Mouse (Mus musculus): ENCODE measurements around the gene Scly. TPM values are rescaled to one million over a fixed set of nuclear protein-coding genes. Genes with fewer than 3 reads are reported as not detected.
A peak's percentile ranks its signal among the peaks of the same experiment; 100 is the strongest.

Gene Scly
- polyA plus RNA-seq, 1 experiment from 2014 or later = 11.5 TPM

DNA sequence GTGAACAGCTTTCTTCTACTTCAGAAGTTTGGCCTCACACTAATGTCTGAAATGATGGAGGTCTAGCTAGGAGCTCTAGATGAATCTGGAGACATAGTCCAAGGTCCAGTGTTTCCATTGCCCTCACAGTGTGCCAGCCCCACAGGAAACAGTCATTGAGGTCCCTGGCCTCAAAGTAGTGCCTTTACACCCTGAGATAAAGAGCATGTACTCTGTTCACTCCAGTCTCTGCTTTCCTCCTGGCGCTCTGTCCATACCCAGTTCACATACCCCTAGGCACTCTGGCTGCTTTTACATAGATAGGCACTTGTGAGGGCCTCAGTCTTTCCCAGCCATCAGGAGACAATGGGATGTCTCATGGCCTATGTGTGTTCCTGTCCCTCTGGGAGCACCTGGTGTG lies 8.8 kb upstream of the Scly start:
- no peaks in the 10 kb centered on the region for H3K27me3 ChIP-seq (ENCODE audit: control insufficient read depth, insufficient read depth, low read length)
- no peaks in the 10 kb centered on the region for H3K9me3 ChIP-seq (ENCODE audit: control insufficient read depth, low read length)
- peaks cover 12% of the 10 kb centered on the region; the same call in 1 of the 2 replicates for H3K36me3 ChIP-seq (ENCODE audit: control insufficient read depth, insufficient read depth, low read length)
- DNase-seq (ENCODE audit: low spot score) (no peak), ATAC-seq (ENCODE audit: insufficient number of reproducible peaks, low FRiP score, low TSS enrichment, low read depth) (no peak)
- no peak overlapping the region for H3K9ac ChIP-seq (ENCODE audit: low read length)
- no peak overlapping the region for H3K4me2 ChIP-seq (ENCODE audit: low read depth, severe bottlenecking)
- no peak overlapping the region for H3K27ac ChIP-seq (replicated peaks; ENCODE audit: low read depth, low read length)
- no peak overlapping the region for H3K4me3 ChIP-seq (ENCODE audit: low read depth, low read length)
- H3K4me1 ChIP-seq (ENCODE audit: control insufficient read depth, insufficient read depth, low read length) = no peaks in the 10 kb centered on the region
- WGBS = 100% methylated on average over 1 of the region's 1 CpGs

GRCm38 (mm10) chr1:91292101-91292825 lies 5.9 kb upstream of the Scly start:
- peaks cover 7% of the 10 kb centered on the region; the same call in 1 of the 2 replicates for H3K36me3 ChIP-seq (ENCODE audit: control insufficient read depth, insufficient read depth, low read length)
- no peak overlapping the region for H3K9ac ChIP-seq (ENCODE audit: low read length)
- no peak overlapping the region for H3K27ac ChIP-seq (replicated peaks; ENCODE audit: low read depth, low read length)
- no peaks in the 10 kb centered on the region for H3K9me3 ChIP-seq (ENCODE audit: control insufficient read depth, low read length)
- no peaks in the 10 kb centered on the region for H3K4me1 ChIP-seq (ENCODE audit: control insufficient read depth, insufficient read depth, low read length)
- no peaks in the 10 kb centered on the region for H3K27me3 ChIP-seq (ENCODE audit: control insufficient read depth, insufficient read depth, low read length)
- DNase-seq (ENCODE audit: low spot score) (no peak), ATAC-seq (ENCODE audit: insufficient number of reproducible peaks, low FRiP score, low TSS enrichment, low read depth) (no peak)
- no peak overlapping the region for H3K4me3 ChIP-seq (ENCODE audit: low read depth, low read length)
- H3K4me2 ChIP-seq (ENCODE audit: low read depth, severe bottlenecking) = no peak overlapping the region
- 91% methylated on average over 11 of the region's 11 CpGs for WGBS

DNA sequence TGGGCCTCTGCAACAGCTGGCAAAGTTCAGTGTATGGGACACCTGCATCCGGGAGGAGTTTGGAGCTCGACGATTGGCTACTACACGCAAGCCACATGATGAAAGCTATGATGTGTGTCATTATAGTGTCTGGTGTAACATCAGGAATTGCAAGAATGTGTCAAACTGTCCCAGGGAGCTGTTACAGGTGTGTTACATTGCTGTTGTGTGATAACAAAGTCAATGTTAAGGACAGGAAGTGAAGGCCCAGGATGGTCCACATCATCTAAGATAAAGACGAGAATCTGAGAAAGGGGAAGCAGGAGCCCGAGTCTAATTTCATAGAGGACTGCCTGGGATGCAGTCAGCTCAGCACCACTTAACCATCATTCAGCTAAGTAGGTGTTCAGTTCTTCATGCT lies 2.6 kb upstream of the Scly start:
- no peaks in the 10 kb centered on the region for H3K4me1 ChIP-seq (ENCODE audit: control insufficient read depth, insufficient read depth, low read length)
- H3K9ac ChIP-seq (ENCODE audit: low read length) = no peak overlapping the region
- 93% methylated on average over 6 of the region's 6 CpGs for WGBS
- no peaks in the 10 kb centered on the region for H3K9me3 ChIP-seq (ENCODE audit: control insufficient read depth, low read length)
- peaks cover 5% of the 10 kb centered on the region; the same call in 1 of the 2 replicates for H3K36me3 ChIP-seq (ENCODE audit: control insufficient read depth, insufficient read depth, low read length)
- H3K27ac ChIP-seq (replicated peaks; ENCODE audit: low read depth, low read length) = no peak overlapping the region
- DNase-seq (ENCODE audit: low spot score) = no peak
- ATAC-seq (ENCODE audit: insufficient number of reproducible peaks, low FRiP score, low TSS enrichment, low read depth) = no peak
- H3K4me2 ChIP-seq (ENCODE audit: low read depth, severe bottlenecking) = no peak overlapping the region
- no peaks in the 10 kb centered on the region for H3K27me3 ChIP-seq (ENCODE audit: control insufficient read depth, insufficient read depth, low read length)
- H3K4me3 ChIP-seq (ENCODE audit: low read depth, low read length) = no peak overlapping the region

- DNase-seq (ENCODE audit: low spot score) = no peak
- no peak for ATAC-seq (ENCODE audit: insufficient number of reproducible peaks, low FRiP score, low TSS enrichment, low read depth)
- Histone ChIP-seq H3K4me1 (ENCODE audit: control insufficient read depth, insufficient read depth, low read length) (no peaks in the 10 kb centered on the region), H3K27ac (replicated peaks; ENCODE audit: low read depth, low read length) (no peak overlapping the region), H3K36me3 (ENCODE audit: control insufficient read depth, insufficient read depth, low read length) (no peaks in the 10 kb centered on the region), H3K9me3 (ENCODE audit: control insufficient read depth, low read length) (no peaks in the 10 kb centered on the region), H3K27me3 (ENCODE audit: control insufficient read depth, insufficient read depth, low read length) (no peaks in the 10 kb centered on the region), H3K9ac (ENCODE audit: low read length) (no peak overlapping the region; the same call in 1 of the 2 replicates), H3K4me3 (ENCODE audit: low read depth, low read length) (peak overlapping the region; percentile 63), H3K4me2 (ENCODE audit: low read depth, severe bottlenecking) (peak overlapping the region; percentile 58)
- WGBS = 84% methylated on average over 13 of the region's 13 CpGs
Observed at GRCm38 (mm10) chr1:91299026-91299706, 1.0 kb downstream of the Scly start.

GRCm38 (mm10) chr1:91299707-91300426 lies 1.7 kb downstream of the Scly start:
- DNase-seq (ENCODE audit: low spot score) (no peak), ATAC-seq (ENCODE audit: insufficient number of reproducible peaks, low FRiP score, low TSS enrichment, low read depth) (no peak)
- Histone ChIP-seq H3K36me3 (ENCODE audit: control insufficient read depth, insufficient read depth, low read length) (no peaks in the 10 kb centered on the region), H3K27ac (replicated peaks; ENCODE audit: low read depth, low read length) (no peak overlapping the region), H3K4me2 (ENCODE audit: low read depth, severe bottlenecking) (no peak overlapping the region), H3K27me3 (ENCODE audit: control insufficient read depth, insufficient read depth, low read length) (no peaks in the 10 kb centered on the region), H3K4me3 (ENCODE audit: low read depth, low read length) (no peak overlapping the region), H3K9me3 (ENCODE audit: control insufficient read depth, low read length) (no peaks in the 10 kb centered on the region), H3K4me1 (ENCODE audit: control insufficient read depth, insufficient read depth, low read length) (no peaks in the 10 kb centered on the region), H3K9ac (ENCODE audit: low read length) (no peak overlapping the region)
- WGBS = 86% methylated on average over 5 of the region's 5 CpGs

DNA sequence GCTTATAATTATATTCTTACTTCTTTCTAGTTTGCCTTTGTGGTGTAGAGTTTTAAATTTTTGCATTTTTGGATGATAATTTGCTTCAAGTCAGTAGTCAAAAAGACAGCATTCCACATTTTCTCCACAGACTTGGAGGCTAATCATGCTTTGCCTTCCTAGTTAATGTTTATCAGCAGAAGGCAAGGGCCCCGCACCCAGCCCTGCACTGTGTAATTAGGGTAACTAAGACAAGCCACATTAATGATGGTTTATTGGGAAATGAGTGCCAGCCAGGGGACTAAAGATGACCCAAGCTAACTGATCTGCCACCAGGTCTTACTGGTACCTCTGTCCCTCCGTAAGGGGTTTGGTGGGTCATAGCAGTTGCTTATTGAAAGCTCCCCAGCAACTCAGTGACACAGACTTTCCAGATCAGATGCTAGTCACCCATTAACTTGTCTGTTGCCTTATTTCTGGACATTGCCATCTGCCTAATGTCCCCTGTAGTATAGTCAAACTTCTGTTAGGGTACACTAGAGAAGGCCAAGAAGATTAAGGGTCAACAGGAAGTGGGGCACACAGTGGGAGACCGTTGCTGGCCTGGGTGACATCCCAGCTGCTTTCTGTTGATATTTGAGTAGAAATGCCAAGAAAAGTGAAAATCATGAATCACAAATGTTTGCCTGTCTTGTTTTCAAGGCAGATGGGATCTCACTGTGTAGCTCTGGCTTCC lies 3.2 kb downstream of the Scly start:
- no peak overlapping the region for H3K4me3 ChIP-seq (ENCODE audit: low read depth, low read length)
- no peak overlapping the region for H3K4me2 ChIP-seq (ENCODE audit: low read depth, severe bottlenecking)
- no peak overlapping the region for H3K9ac ChIP-seq (ENCODE audit: low read length)
- H3K9me3 ChIP-seq (ENCODE audit: control insufficient read depth, low read length) = no peaks in the 10 kb centered on the region
- H3K27me3 ChIP-seq (ENCODE audit: control insufficient read depth, insufficient read depth, low read length) = no peaks in the 10 kb centered on the region
- H3K27ac ChIP-seq (replicated peaks; ENCODE audit: low read depth, low read length) = no peak overlapping the region
- 87% methylated on average over 3 of the region's 3 CpGs for WGBS
- ATAC-seq (ENCODE audit: insufficient number of reproducible peaks, low FRiP score, low TSS enrichment, low read depth) = no peak
- no peaks in the 10 kb centered on the region for H3K36me3 ChIP-seq (ENCODE audit: control insufficient read depth, insufficient read depth, low read length)
- DNase-seq (ENCODE audit: low spot score) = no peak
- no peaks in the 10 kb centered on the region for H3K4me1 ChIP-seq (ENCODE audit: control insufficient read depth, insufficient read depth, low read length)

GRCm38 (mm10) chr1:91302021-91302420 lies 3.9 kb downstream of the Scly start:
- whole genome bisulfite sequencing = 75% methylated on average over 3 of the region's 3 CpGs
- no peaks in the 10 kb centered on the region for H3K36me3 ChIP-seq (ENCODE audit: control insufficient read depth, insufficient read depth, low read length)
- H3K27ac ChIP-seq (replicated peaks; ENCODE audit: low read depth, low read length) = no peak overlapping the region
- no peak overlapping the region for H3K4me2 ChIP-seq (ENCODE audit: low read depth, severe bottlenecking)
- no peak overlapping the region for H3K9ac ChIP-seq (ENCODE audit: low read length)
- H3K4me3 ChIP-seq (ENCODE audit: low read depth, low read length) = no peak overlapping the region
- no peaks in the 10 kb centered on the region for H3K4me1 ChIP-seq (ENCODE audit: control insufficient read depth, insufficient read depth, low read length)
- DNase-seq (ENCODE audit: low spot score) = no peak
- H3K27me3 ChIP-seq (ENCODE audit: control insufficient read depth, insufficient read depth, low read length) = no peaks in the 10 kb centered on the region
- no peaks in the 10 kb centered on the region for H3K9me3 ChIP-seq (ENCODE audit: control insufficient read depth, low read length)
- no peak for ATAC-seq (ENCODE audit: insufficient number of reproducible peaks, low FRiP score, low TSS enrichment, low read depth)

DNA sequence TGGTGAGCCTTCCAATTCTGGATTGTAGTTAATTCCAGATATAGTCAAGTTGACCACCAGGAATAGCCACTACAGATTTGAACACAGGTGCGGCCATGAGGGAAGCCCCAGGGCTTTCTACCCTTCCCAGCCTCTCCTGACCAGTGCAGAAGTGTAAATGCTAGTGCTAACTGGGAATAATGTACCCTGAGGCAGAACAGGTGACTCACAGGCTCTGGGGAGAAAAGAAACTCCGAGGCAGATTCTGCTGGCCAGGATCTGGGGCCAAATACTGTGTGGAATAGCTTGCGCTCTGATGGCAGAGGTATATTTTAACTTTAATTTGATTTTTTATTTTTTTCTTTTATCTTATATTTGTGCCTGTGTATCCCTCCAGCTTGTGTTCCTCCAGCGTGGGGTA lies 6.5 kb downstream of the Scly start:
- Histone ChIP-seq H3K27ac (replicated peaks; ENCODE audit: low read depth, low read length) (no peak overlapping the region), H3K4me2 (ENCODE audit: low read depth, severe bottlenecking) (no peak overlapping the region), H3K27me3 (ENCODE audit: control insufficient read depth, insufficient read depth, low read length) (no peaks in the 10 kb centered on the region), H3K9ac (ENCODE audit: low read length) (no peak overlapping the region), H3K4me3 (ENCODE audit: low read depth, low read length) (no peak overlapping the region), H3K36me3 (ENCODE audit: control insufficient read depth, insufficient read depth, low read length) (peaks cover 7% of the 10 kb centered on the region; the same call in 1 of the 2 replicates), H3K9me3 (ENCODE audit: control insufficient read depth, low read length) (no peaks in the 10 kb centered on the region), H3K4me1 (ENCODE audit: control insufficient read depth, insufficient read depth, low read length) (no peaks in the 10 kb centered on the region)
- ATAC-seq (ENCODE audit: insufficient number of reproducible peaks, low FRiP score, low TSS enrichment, low read depth) (no peak), DNase-seq (ENCODE audit: low spot score) (no peak)
- WGBS = 86% methylated on average over 4 of the region's 4 CpGs
